Mouse (Mus musculus) G1E (cell line): ENCODE measurements around the gene Tac2. TPM values are rescaled to one million over a fixed set of nuclear protein-coding genes. Genes with fewer than 3 reads are reported as not detected.

Experiments used
- ATAC-seq: 2 replicates; pipeline ENCODE4 v1.8.0; 2016; ENCODE audit warnings: mild to moderate bottlenecking; ENCODE audit not compliant: insufficient number of reproducible peaks, poor library complexity, low FRiP score, severe bottlenecking; ENCODE audit errors: extremely low read depth
- DNase-seq: peaks from one replicate; pipeline ENCODE4 v3.0.0; 2012; ENCODE audit warnings: low spot score
- H3K27me3 ChIP-seq: 2 replicates; pipeline ENCODE4 v1.6.1; 2012; ENCODE audit warnings: mild to moderate bottlenecking, low read length, inconsistent platforms; ENCODE audit not compliant: insufficient read depth
- H3K36me3 ChIP-seq: replicated peaks from 2 replicates; pipeline ENCODE3; 2012; ENCODE audit warnings: mild to moderate bottlenecking, inconsistent platforms
- H3K4me1 ChIP-seq: 2 replicates; pipeline ENCODE4 v1.6.1; 2012; ENCODE audit warnings: low read depth, low read length, inconsistent platforms, mixed read lengths; ENCODE audit not compliant: insufficient read depth
- H3K4me3 ChIP-seq: 2 replicates; pipeline ENCODE4 v1.5.1; 2012; ENCODE audit warnings: low read depth, mild to moderate bottlenecking, inconsistent platforms, low read length, moderate library complexity, mixed read lengths
- H3K9me3 ChIP-seq: replicated peaks from 2 replicates; pipeline ENCODE4 v1.6.1; 2012; ENCODE audit warnings: inconsistent platforms
- CTCF ChIP-seq: IDR thresholded peaks from 2 replicates; pipeline ENCODE4 v1.5.1; 2012; ENCODE audit warnings: low read depth, low read length, inconsistent platforms, mixed read lengths
- GATA1 ChIP-seq: IDR thresholded peaks from 2 replicates; pipeline ENCODE4 v1.6.1; 2012; ENCODE audit warnings: borderline replicate concordance, low read length, inconsistent platforms, mixed read lengths
- GATA2 ChIP-seq: IDR thresholded peaks from 2 replicates; pipeline ENCODE4 v1.6.1; 2012; ENCODE audit warnings: low read depth, low read length, inconsistent platforms, borderline replicate concordance
- POLR2AphosphoS5 ChIP-seq: IDR thresholded peaks from 2 replicates; pipeline ENCODE4 v1.6.1; 2012; ENCODE audit warnings: low read depth, low read length, inconsistent platforms; ENCODE audit not compliant: insufficient replicate concordance
- TAL1 ChIP-seq: conservative IDR thresholded peaks from 2 replicates; pipeline ENCODE4 v1.6.1; 2012; ENCODE audit warnings: low read depth, low read length, inconsistent platforms, mixed read lengths
- polyA plus RNA-seq: library from polyadenylated mRNA; stranded (reverse); fragments of >175 nt; gene quantifications from 2 replicates; pipeline ENCODE4 v1.2.3, GENCODE M21; 2012
- total RNA-seq, 2 experiments: library from RNA; stranded (forward) in 1 of 2; stranded (reverse) in 1 of 2; fragments of 200-1000 nt in 1 of 2; fragments of >200 nt in 1 of 2; fragmentation: Nextera tagmentation in 1 of 2; gene quantifications; 2 replicates each; pipeline ENCODE4 v1.2.3; 2014 to 2017

Tac2 gene
- total RNA-seq (2014; fragmentation: Nextera tagmentation) (not detected in 2 replicates), total RNA-seq (2017) (not detected in 2 replicates), polyA plus RNA-seq (not detected in 2 replicates)

DNA sequence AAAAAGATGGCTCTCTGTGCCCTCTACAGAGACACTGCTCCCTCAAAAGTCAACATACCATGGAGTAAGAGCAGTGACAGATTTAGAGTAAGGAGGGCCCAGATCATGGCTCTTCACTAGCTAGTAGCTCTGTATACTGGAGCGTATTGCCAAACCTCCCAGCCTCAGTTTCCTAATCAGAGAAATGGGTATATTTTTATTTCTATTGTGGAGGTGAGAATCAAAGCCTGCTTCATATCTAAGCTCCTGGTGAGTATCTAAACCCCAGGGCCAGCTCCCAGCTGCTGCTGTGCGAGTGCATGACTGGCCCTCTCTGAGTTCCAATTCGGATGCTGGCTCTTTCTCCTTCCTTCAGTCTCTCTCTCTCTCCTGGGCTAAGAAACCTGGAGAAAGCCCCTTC, at the start of gene Tac2:
Gene Tac2, plus strand, starts transcription at position 301 of the 400 bp plus-strand sequence.
- ATAC-seq, result no peak
- no peak for DNase-seq
- Histone ChIP-seq H3K27me3 (peaks cover 88% of the 10 kb centered on the region), H3K9me3 (no peaks in the 10 kb centered on the region), H3K4me1 (peaks cover 39% of the 10 kb centered on the region), H3K36me3 (no peaks in the 10 kb centered on the region), H3K4me3 (no peak within 1 kb of the TSS)
- TF ChIP-seq GATA2 (no peak), TAL1 (no peak), POLR2AphosphoS5 (no peak), GATA1 (no peak), CTCF (no peak)

DNA sequence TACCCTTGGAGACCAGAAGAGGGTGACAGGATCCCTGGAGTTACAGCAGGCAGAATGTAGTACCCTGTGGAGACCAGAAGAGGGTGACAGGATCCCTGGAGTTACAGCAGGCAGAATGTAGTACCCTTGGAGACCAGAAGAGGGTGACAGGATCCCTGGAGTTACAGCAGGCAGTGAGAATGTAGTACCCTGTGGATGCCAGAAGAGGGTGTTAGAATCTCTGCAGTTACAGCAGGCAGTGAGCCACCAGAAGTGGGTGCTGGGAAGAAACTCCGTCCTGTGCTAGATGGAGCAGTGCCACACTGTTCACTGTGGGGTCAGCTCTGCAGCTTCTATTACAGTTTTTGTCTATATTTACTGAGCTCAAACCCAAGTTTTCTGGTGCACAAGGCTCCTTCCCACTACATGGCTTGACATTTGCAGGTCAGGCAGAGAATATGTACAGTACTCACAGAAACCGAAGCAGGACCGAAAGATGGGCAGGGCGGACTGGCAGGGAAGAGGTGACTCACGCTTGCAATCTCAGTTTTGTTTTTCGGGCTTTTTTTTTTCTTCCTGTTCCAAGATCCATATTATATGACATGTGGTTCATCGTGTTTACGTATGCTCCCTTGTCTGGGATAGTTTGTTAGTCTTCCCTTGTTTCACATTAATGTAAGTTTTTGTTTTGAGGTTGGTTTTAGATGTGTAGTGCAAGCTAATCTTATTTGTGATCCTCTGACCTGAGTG, 49.3 kb upstream of the Tac2 start:
- ATAC-seq (peak; percentile 55), DNase-seq (no peak)
- TF ChIP-seq CTCF, result peak; percentile 100
- no peak for TF ChIP-seq TAL1
- no peaks in the 10 kb centered on the region for H3K27me3 ChIP-seq
- H3K9me3 ChIP-seq, result peaks cover 3% of the 10 kb centered on the region; the same call in 1 of the 2 replicates
- H3K4me1 ChIP-seq, result peaks cover 50% of the 10 kb centered on the region
- peaks cover 15% of the 10 kb centered on the region for H3K36me3 ChIP-seq
- no peak overlapping the region for H3K4me3 ChIP-seq

DNA sequence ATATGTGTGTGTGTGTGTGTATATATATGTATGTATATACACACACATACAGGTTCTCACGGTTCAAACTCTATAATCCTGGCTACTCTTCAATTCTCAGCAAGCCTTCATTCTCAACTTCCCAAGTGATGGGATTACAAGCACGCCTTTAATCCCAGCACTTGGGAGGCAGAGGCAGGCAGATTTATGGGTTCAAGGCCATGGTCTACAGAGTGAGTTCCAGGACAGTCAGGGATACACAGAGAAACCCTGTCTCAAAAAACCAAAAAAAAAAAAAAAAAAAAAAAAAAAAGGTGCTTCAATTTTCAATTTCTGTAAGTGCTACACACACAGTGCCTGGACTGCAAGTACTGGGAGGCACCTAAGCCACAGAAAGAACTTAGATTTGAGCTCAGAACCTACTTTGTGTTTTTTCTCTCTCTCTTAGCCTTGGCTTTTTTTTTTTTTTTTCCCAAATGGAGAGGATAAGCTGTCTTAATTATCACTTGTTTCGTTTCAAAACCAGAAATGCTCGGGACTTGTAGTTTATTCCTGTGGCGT, 48.3 kb upstream of the Tac2 start:
- H3K36me3 ChIP-seq, result peaks cover 20% of the 10 kb centered on the region
- no peaks in the 10 kb centered on the region for H3K27me3 ChIP-seq
- DNase-seq (no peak), ATAC-seq (no peak)
- TF ChIP-seq POLR2AphosphoS5 (no peak), GATA1 (no peak), GATA2 (no peak), CTCF (no peak), TAL1 (no peak)
- peak overlapping the region; percentile 82; the same call in 1 of the 2 replicates for H3K4me3 ChIP-seq
- peaks cover 3% of the 10 kb centered on the region; the same call in 1 of the 2 replicates for H3K9me3 ChIP-seq
- peaks cover 42% of the 10 kb centered on the region for H3K4me1 ChIP-seq

DNA sequence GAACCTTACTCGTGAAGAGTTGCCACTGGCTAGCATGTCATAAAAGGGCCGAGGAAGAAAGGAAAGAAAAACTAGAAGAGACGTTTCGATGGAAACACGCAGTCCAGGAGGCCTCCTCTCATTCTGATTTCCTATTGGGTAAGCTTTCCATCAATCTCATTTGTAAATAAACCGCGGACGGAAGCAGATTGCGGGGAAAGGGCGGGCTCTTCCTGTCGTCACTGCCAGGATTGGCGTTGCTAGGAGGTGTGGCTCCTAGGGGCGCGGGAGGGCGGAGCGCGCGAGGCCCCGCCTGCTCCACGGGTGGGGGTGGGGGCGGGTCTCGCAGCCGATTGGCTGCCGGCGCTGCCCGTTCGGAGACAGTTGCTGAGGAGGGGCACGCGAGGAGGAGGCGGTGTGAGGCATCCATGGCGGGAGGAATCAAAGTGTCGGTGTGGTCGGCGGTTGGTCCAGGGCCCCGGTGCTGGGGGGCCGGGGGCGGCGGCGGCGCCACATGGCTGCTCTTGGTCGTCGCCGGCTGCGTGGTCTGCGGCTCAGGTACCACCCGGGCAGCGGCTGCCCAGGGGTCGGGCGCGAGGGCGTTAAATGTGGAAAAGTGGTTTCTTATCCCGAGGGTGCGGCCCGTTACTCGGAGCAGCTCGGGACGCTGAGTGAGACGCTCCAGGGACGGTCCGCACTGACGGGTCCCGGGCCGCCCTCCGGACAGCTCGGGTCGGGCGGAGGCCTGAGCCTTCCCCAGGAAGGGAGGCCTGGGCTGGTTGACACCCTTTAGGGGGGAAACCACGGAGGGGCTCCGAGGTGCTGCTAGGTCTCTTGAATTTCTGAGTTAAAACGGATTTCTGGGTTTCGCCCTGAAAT, 47.4 kb upstream of the Tac2 start:
- peaks cover 3% of the 10 kb centered on the region; the same call in 1 of the 2 replicates for H3K9me3 ChIP-seq
- DNase-seq (peak; percentile 93), ATAC-seq (peak; percentile 91)
- peak overlapping the region; percentile 82 for H3K4me3 ChIP-seq
- TF ChIP-seq CTCF (no peak), POLR2AphosphoS5 (no peak), TAL1 (no peak), GATA2 (no peak), GATA1 (no peak)
- no peaks in the 10 kb centered on the region for H3K27me3 ChIP-seq
- peaks cover 26% of the 10 kb centered on the region for H3K36me3 ChIP-seq
- peaks cover 44% of the 10 kb centered on the region for H3K4me1 ChIP-seq

DNA sequence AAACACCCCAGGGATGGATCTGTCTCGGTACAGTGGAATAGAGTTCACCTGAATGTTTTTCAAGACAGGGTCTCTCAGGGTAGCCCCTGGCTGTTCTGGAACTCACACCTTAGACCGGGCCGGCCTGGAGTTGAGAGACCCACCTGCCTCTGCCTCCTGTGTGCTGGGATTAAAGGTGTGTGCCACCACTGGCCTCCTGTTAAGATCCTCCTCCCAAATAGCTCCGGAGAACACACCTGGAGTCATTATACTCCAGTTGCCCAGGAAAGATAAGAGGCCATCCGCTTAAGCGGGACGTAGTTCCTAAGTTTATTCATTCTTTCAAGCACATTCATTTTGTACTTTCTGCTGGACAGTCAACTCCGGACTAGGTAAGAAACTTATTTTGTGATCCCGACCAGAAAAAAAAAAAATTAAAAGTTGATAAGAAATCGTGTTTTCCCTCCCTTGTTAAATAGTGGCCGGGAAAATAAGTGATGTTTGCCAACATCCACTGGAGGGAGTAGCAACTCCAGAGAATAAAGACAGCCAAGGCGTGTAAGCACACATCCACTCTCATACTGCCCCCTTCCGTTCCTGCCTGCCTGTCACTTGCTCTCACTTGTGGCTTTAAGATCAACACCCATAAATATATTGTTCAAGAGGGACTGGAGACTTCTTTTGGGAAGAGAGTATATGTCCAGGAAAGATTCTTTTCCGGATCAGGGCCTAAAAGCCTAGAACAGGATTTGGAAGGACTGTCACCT, 46.5 kb upstream of the Tac2 start:
- ATAC-seq, result peak; percentile 41; the same call in 1 of the 2 replicates
- H3K9me3 ChIP-seq, result peaks cover 3% of the 10 kb centered on the region; the same call in 1 of the 2 replicates
- H3K27me3 ChIP-seq, result no peaks in the 10 kb centered on the region
- no peak for TF ChIP-seq GATA1
- peak; percentile 56 for TF ChIP-seq CTCF
- TF ChIP-seq POLR2AphosphoS5, result no peak
- peaks cover 46% of the 10 kb centered on the region for H3K4me1 ChIP-seq
- H3K36me3 ChIP-seq, result peaks cover 30% of the 10 kb centered on the region
- H3K4me3 ChIP-seq, result peak overlapping the region; percentile 82
- no peak for DNase-seq

DNA sequence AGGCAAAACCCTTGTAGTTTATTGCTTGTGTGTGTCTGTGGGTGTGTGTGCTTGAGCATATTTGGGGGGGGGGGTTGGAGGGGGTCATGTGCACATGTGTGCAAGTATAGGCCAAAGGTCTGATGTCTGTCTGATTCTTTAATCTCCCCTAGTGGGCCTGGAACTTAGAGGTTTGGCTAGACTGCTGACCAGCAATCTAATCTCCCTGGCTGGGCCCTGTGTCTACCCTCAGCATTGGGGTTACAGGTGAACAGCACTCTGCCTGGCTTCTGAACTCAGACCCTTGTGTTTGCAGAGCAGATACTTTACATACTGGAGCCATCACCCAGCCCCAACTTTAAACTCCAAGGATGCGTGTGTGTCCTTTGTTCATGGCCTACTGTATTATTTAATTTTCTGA, 45.1 kb upstream of the Tac2 start:
- ATAC-seq (no peak), DNase-seq (no peak)
- H3K4me3 ChIP-seq, result no peak overlapping the region
- no peaks in the 10 kb centered on the region for H3K27me3 ChIP-seq
- peaks cover 43% of the 10 kb centered on the region for H3K4me1 ChIP-seq
- TF ChIP-seq CTCF, result no peak
- H3K36me3 ChIP-seq, result peaks cover 37% of the 10 kb centered on the region
- H3K9me3 ChIP-seq, result no peaks in the 10 kb centered on the region; the same call in 1 of the 2 replicates
